Mouse (Mus musculus) C2C12 (cell line): ENCODE results near the gene Phf21b. TPM values are rescaled to one million over a fixed set of nuclear protein-coding genes. Genes with fewer than 3 reads are reported as not detected.

ENCODE experiments used
- H3K27me3 ChIP-seq: one replicate; pipeline ENCODE4 v1.6.1; 2011; ENCODE audit not compliant: control insufficient read depth, insufficient read depth, insufficient read length
- H3K36me3 ChIP-seq: one replicate; pipeline ENCODE4 v1.6.1; 2011; ENCODE audit not compliant: control insufficient read depth, insufficient read depth
- H3K4me3 ChIP-seq: one replicate; pipeline ENCODE4 v1.5.1; 2011; ENCODE audit warnings: mild to moderate bottlenecking, control low read depth; ENCODE audit not compliant: poor library complexity, insufficient read depth, severe bottlenecking
- H3K79me2 ChIP-seq: one replicate; pipeline ENCODE4 v1.6.1; 2011; ENCODE audit not compliant: control insufficient read depth, insufficient read depth
- H3K79me3 ChIP-seq: one replicate; pipeline ENCODE4 v1.6.1; 2011; ENCODE audit warnings: low read depth, control low read depth
- H3ac ChIP-seq: one replicate; pipeline ENCODE3; 2011; ENCODE audit warnings: low read depth; ENCODE audit not compliant: control insufficient read depth, insufficient read length
- CEBPB ChIP-seq: IDR thresholded peaks from one replicate; pipeline ENCODE4 v1.6.1; 2011; ENCODE audit warnings: low read depth, mild to moderate bottlenecking, control low read depth, moderate library complexity
- CTCF ChIP-seq: IDR thresholded peaks from one replicate; pipeline ENCODE4 v1.5.1; 2011; ENCODE audit not compliant: control insufficient read depth, insufficient read depth, insufficient read length
- FOSL1 ChIP-seq: IDR thresholded peaks from one replicate; pipeline ENCODE4 v1.8.0; 2011; ENCODE audit warnings: mild to moderate bottlenecking, low read length; ENCODE audit not compliant: poor library complexity, insufficient read depth, severe bottlenecking
- MAX ChIP-seq: IDR thresholded peaks from one replicate; pipeline ENCODE4 v1.6.1; 2011; ENCODE audit warnings: mild to moderate bottlenecking, control low read depth
- MYOD1 ChIP-seq: IDR thresholded peaks from one replicate; pipeline ENCODE4 v1.6.1; 2011; ENCODE audit warnings: low read depth; ENCODE audit not compliant: control insufficient read depth, insufficient read length
- MYOG ChIP-seq: IDR thresholded peaks from one replicate; pipeline ENCODE4 v1.6.1; 2011; ENCODE audit not compliant: control insufficient read depth, insufficient read length; ENCODE audit errors: extremely low read depth
- USF1 ChIP-seq: IDR thresholded peaks from one replicate; pipeline ENCODE4 v1.6.1; 2011; ENCODE audit warnings: low read depth, mild to moderate bottlenecking, control low read depth, moderate library complexity
- polyA plus RNA-seq: library from polyadenylated mRNA; unstranded; fragments of >200 nt; fragmentation: generic; extraction: Trizol; gene quantifications from one replicate; pipeline ENCODE4 v1.2.1, GENCODE M21; 2012; ENCODE audit warnings: missing spikeins

Gene Phf21b
- polyA plus RNA-seq, 1 experiment, result 0.26 TPM

- Histone ChIP-seq H3K36me3 (no peaks in the 10 kb centered on the region), H3K79me3 (no peaks in the 10 kb centered on the region), H3K4me3 (no peak overlapping the region), H3K79me2 (no peaks in the 10 kb centered on the region), H3K27me3 (peaks cover 28% of the 10 kb centered on the region), H3ac (no peak overlapping the region)
- TF ChIP-seq USF1, result no peak
- no peak for TF ChIP-seq CTCF
- no peak for TF ChIP-seq CEBPB
- no peak for TF ChIP-seq FOSL1
- no peak for TF ChIP-seq MYOD1
- TF ChIP-seq MYOG, result no peak
- TF ChIP-seq MAX, result no peak
Measured at GRCm38 (mm10) chr15:84891246-84891645, 35.4 kb upstream of the Phf21b start.

- no peak overlapping the region for H3K4me3 ChIP-seq
- H3ac ChIP-seq, result no peak overlapping the region
- H3K79me3 ChIP-seq, result no peaks in the 10 kb centered on the region
- peaks cover 31% of the 10 kb centered on the region for H3K27me3 ChIP-seq
- H3K79me2 ChIP-seq, result no peaks in the 10 kb centered on the region
- TF ChIP-seq FOSL1 (no peak), MYOG (no peak), USF1 (no peak), CTCF (no peak), MYOD1 (no peak), MAX (no peak), CEBPB (no peak)
- H3K36me3 ChIP-seq, result no peaks in the 10 kb centered on the region
Measured at GRCm38 (mm10) chr15:84888066-84888465, 32.2 kb upstream of the Phf21b start.

- H3K36me3 ChIP-seq, result no peaks in the 10 kb centered on the region
- no peak for TF ChIP-seq CTCF
- no peak for TF ChIP-seq MAX
- no peak for TF ChIP-seq MYOD1
- TF ChIP-seq USF1, result no peak
- TF ChIP-seq MYOG, result no peak
- no peak for TF ChIP-seq CEBPB
Measured at GRCm38 (mm10) chr15:84877029-84877815, 21.4 kb upstream of the Phf21b start.

GRCm38 (mm10) chr15:84873867-84874266, 18.0 kb upstream of the Phf21b start:
- no peaks in the 10 kb centered on the region for H3K36me3 ChIP-seq
- H3K27me3 ChIP-seq, result peaks cover 16% of the 10 kb centered on the region
- H3K79me3 ChIP-seq, result no peaks in the 10 kb centered on the region
- H3K79me2 ChIP-seq, result no peaks in the 10 kb centered on the region
- H3ac ChIP-seq, result no peak overlapping the region
- H3K4me3 ChIP-seq, result no peak overlapping the region
- TF ChIP-seq USF1 (no peak), FOSL1 (no peak), MYOD1 (no peak), CTCF (no peak), MAX (no peak), MYOG (no peak), CEBPB (no peak)

More at GRCm38 (mm10) chr15:84877029-84877815, 21.4 kb upstream of the Phf21b start:
- no peak overlapping the region for H3ac ChIP-seq
- no peaks in the 10 kb centered on the region for H3K79me2 ChIP-seq
- H3K4me3 ChIP-seq, result no peak overlapping the region
- H3K27me3 ChIP-seq, result peaks cover 18% of the 10 kb centered on the region
- no peaks in the 10 kb centered on the region for H3K79me3 ChIP-seq

GRCm38 (mm10) chr15:84873079-84873478, 17.2 kb upstream of the Phf21b start:
- no peaks in the 10 kb centered on the region for H3K79me2 ChIP-seq
- peaks cover 16% of the 10 kb centered on the region for H3K27me3 ChIP-seq
- H3K36me3 ChIP-seq, result no peaks in the 10 kb centered on the region
- H3K79me3 ChIP-seq, result no peaks in the 10 kb centered on the region
- no peak overlapping the region for H3ac ChIP-seq
- no peak overlapping the region for H3K4me3 ChIP-seq
- TF ChIP-seq MYOD1 (no peak), USF1 (no peak), MYOG (no peak), MAX (no peak), FOSL1 (no peak)

- no peaks in the 10 kb centered on the region for H3K79me2 ChIP-seq
- H3K36me3 ChIP-seq, result no peaks in the 10 kb centered on the region
- TF ChIP-seq MYOD1 (no peak), MAX (no peak), USF1 (no peak), CEBPB (no peak), FOSL1 (no peak), MYOG (no peak), CTCF (no peak)
- peaks cover 16% of the 10 kb centered on the region for H3K27me3 ChIP-seq
- no peak overlapping the region for H3ac ChIP-seq
- no peaks in the 10 kb centered on the region for H3K79me3 ChIP-seq
- H3K4me3 ChIP-seq, result no peak overlapping the region
Measured at GRCm38 (mm10) chr15:84871802-84872201, 16.0 kb upstream of the Phf21b start.
